Mouse (Mus musculus): ENCODE results near the gene Gm11627. TPM values are rescaled to one million over a fixed set of nuclear protein-coding genes. Genes with fewer than 3 reads are reported as not detected.

Gene Gm11627
- polyA plus RNA-seq, 1 experiment from 2014 or later, result 13.9 TPM

DNA sequence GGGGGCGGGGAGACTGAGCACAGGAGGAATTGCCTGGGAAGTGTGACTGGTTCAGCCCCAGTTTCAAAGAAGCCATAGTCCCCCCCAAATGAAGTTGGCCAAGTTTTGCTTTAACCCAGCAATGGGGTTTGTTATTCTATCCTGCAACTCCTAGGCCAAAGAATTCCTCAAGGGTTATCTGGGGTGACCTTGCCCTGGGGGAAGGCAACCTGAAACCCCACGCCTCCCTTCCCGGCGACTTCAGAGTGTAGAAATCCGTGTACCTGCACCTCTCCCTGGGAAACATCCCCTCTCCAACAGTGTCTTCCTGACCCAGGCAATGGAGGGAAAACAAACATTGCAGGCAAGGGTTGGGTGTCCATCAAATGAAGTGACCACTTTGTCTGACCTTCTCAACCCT is 3.5 kb upstream of the Gm11627 start:
- peaks cover 2% of the 10 kb centered on the region; the same call in 1 of the 2 replicates for H3K9me3 ChIP-seq (ENCODE audit: control insufficient read depth, low read length)
- H3K9ac ChIP-seq (ENCODE audit: low read length), result no peak overlapping the region
- peak; percentile 49 for DNase-seq (ENCODE audit: low spot score, missing footprints)
- no peak overlapping the region for H3K4me3 ChIP-seq (ENCODE audit: low read depth, low read length)
- H3K36me3 ChIP-seq (ENCODE audit: control insufficient read depth, insufficient read depth, low read length), result no peaks in the 10 kb centered on the region
- H3K27me3 ChIP-seq (ENCODE audit: control insufficient read depth, insufficient read depth, low read length), result peaks cover 8% of the 10 kb centered on the region; the same call in 1 of the 2 replicates
- WGBS, result 11% methylated on average over 5 of the region's 5 CpGs
- H3K4me2 ChIP-seq, result no peak overlapping the region
- peaks cover 35% of the 10 kb centered on the region for H3K4me1 ChIP-seq (ENCODE audit: control insufficient read depth, insufficient read depth, low read length)
- no peak for ATAC-seq (ENCODE audit: low FRiP score)
- H3K27ac ChIP-seq (ENCODE audit: low read depth, low read length), result no peak overlapping the region

DNA sequence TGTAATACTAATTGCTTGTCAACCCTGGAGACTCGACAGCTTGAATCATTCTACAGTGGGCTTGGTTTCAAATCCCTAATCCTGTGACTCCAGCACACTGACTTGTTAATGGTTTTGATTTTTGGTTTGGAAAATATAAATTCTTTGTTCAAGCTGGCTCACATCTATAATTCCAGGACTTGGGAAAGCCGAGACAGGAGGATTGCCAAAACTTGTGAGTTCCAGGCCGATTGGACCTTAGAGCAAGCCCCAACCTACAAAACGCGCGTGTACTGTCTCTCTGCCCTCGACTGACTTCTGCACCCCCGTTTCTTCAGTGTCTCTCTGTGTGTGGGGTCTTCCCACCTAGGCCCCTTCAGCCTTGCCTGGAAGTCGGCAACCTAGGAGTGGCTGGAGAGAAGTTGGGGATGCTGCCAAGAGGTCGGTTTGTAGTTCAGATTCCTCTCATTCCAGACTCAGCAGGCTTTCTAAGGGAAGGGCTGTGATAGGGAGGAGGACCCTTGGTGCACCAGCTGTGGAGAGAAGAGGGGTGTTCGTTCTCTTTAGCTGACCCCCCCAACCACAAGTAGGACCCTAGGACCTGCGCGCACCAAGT is 2.9 kb upstream of the Gm11627 start:
- peaks cover 8% of the 10 kb centered on the region; the same call in 1 of the 2 replicates for H3K27me3 ChIP-seq (ENCODE audit: control insufficient read depth, insufficient read depth, low read length)
- ATAC-seq (ENCODE audit: low FRiP score) (no peak), DNase-seq (ENCODE audit: low spot score, missing footprints) (peak; percentile 89)
- H3K4me3 ChIP-seq (ENCODE audit: low read depth, low read length), result no peak overlapping the region
- H3K4me1 ChIP-seq (ENCODE audit: control insufficient read depth, insufficient read depth, low read length), result peaks cover 37% of the 10 kb centered on the region
- H3K36me3 ChIP-seq (ENCODE audit: control insufficient read depth, insufficient read depth, low read length), result no peaks in the 10 kb centered on the region
- WGBS, result 17% methylated on average over 13 of the region's 13 CpGs
- no peak overlapping the region for H3K4me2 ChIP-seq
- peaks cover 2% of the 10 kb centered on the region; the same call in 1 of the 2 replicates for H3K9me3 ChIP-seq (ENCODE audit: control insufficient read depth, low read length)
- no peak overlapping the region; the same call in 1 of the 2 replicates for H3K9ac ChIP-seq (ENCODE audit: low read length)
- no peak overlapping the region; the same call in 1 of the 2 replicates for H3K27ac ChIP-seq (ENCODE audit: low read depth, low read length)

DNA sequence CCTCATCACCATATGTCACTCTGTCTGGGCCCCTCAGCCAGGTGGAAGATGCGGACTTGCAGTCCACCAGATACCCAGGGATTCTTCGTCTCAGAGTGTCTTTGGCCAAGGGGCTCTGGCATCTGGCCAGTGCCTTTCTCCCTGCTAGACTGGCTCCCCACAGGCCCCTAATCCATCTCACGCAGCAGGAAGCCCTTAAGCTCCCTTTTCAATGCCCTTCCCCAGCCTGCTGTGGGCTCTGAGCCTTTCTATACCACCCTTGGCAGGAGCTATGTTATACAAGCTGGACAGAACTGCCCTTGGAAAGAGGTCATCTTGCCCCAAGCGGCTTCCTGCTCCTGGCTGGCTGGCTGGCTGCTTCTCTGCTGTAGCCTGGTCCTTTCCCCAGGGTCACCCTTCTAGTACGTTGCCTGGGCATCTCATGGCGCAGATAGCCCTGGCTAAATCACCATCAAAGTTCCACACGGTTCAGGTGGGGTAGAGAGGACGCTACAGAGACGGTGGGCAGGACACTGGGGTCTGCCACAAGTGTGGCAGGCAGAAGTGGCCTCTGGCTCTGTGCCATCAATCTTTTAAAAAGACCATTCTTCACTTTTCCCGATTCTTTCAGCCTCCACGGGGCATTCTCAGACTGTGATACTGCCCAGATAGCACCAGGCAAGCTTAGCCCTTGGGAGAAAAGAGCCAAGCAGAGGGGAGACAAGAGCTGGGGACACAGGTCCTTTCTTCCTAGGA is 2.2 kb upstream of the Gm11627 start:
- peak overlapping the region; percentile 59 for H3K27ac ChIP-seq (ENCODE audit: low read depth, low read length)
- WGBS, result 7% methylated on average over 11 of the region's 11 CpGs
- no peak overlapping the region for H3K4me2 ChIP-seq
- peak overlapping the region; percentile 6; the same call in 1 of the 2 replicates for H3K9ac ChIP-seq (ENCODE audit: low read length)
- peaks cover under 1% of the 10 kb centered on the region; the same call in 1 of the 2 replicates for H3K9me3 ChIP-seq (ENCODE audit: control insufficient read depth, low read length)
- no peak overlapping the region for H3K4me3 ChIP-seq (ENCODE audit: low read depth, low read length)
- peak; percentile 90 for DNase-seq (ENCODE audit: low spot score, missing footprints)
- no peaks in the 10 kb centered on the region for H3K36me3 ChIP-seq (ENCODE audit: control insufficient read depth, insufficient read depth, low read length)
- peaks cover 37% of the 10 kb centered on the region for H3K4me1 ChIP-seq (ENCODE audit: control insufficient read depth, insufficient read depth, low read length)
- H3K27me3 ChIP-seq (ENCODE audit: control insufficient read depth, insufficient read depth, low read length), result peaks cover 8% of the 10 kb centered on the region; the same call in 1 of the 2 replicates
- ATAC-seq (ENCODE audit: low FRiP score), result no peak

DNA sequence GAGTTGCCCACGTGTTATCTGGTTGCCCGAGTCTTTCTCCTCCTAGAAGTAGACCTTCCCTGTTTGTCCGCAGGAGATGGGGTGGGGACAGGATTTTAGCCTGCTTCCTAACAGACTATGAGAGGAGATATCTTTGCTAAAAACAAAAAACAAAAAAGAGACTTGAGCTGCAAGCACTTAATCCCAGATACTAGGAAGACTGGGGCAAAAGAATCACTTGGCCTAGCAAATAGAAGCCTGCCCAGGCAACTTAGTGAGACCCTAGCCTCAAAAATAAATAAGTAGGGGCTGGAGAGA is 721 bp upstream of the Gm11627 start:
- Histone ChIP-seq H3K4me1 (ENCODE audit: control insufficient read depth, insufficient read depth, low read length) (peaks cover 37% of the 10 kb centered on the region), H3K9me3 (ENCODE audit: control insufficient read depth, low read length) (no peaks in the 10 kb centered on the region), H3K9ac (ENCODE audit: low read length) (peak overlapping the region; percentile 0; the same call in 1 of the 2 replicates), H3K4me3 (ENCODE audit: low read depth, low read length) (no peak overlapping the region), H3K4me2 (no peak overlapping the region; the same call in 1 of the 2 replicates), H3K27ac (ENCODE audit: low read depth, low read length) (peak overlapping the region; percentile 96), H3K36me3 (ENCODE audit: control insufficient read depth, insufficient read depth, low read length) (no peaks in the 10 kb centered on the region), H3K27me3 (ENCODE audit: control insufficient read depth, insufficient read depth, low read length) (peaks cover 8% of the 10 kb centered on the region; the same call in 1 of the 2 replicates)
- ATAC-seq (ENCODE audit: low FRiP score) (no peak), DNase-seq (ENCODE audit: low spot score, missing footprints) (peak; percentile 92)
- 15% methylated on average over 3 of the region's 3 CpGs for WGBS

DNA sequence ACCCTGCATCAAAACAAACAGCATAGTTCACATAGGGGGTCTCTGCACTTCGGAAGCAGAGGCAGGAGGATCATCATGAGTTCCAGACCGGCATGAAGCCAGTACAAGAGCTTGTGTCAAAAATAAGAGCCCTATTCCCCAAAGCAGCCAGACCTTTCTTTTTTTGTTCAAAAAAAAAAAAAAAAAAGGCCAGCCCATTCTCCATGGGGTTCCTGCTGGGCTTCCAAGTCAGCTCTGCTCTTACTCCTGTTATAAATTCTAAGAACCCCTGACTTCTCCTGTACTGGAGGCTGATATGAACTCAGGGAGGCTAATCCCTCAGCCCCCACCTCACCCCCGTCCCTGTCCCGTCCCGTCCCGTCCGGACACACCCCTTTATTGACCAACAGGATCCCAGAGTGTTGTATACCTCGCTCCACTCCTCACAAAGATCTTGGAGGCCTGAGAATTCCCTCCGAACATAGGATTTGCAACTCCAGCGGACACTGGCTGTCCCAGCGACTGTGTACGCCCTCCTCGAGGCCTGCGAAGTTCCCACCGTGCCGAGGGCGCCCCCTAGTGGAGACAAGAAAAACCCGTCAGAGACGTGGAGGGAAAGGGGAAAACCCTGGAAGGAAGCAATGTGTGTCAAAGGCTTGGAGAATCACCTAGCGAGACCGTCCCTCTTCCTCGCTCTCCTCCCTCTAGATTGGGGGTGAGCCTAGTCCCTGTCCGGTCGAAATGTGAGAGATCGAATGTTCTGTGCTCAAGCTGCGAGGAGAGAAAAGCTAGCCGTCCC is 731 bp downstream of the Gm11627 start:
- H3K9me3 ChIP-seq (ENCODE audit: control insufficient read depth, low read length), result no peaks in the 10 kb centered on the region
- H3K9ac ChIP-seq (ENCODE audit: low read length), result peak overlapping the region; percentile 55
- H3K27ac ChIP-seq (ENCODE audit: low read depth, low read length), result peak overlapping the region; percentile 96
- H3K27me3 ChIP-seq (ENCODE audit: control insufficient read depth, insufficient read depth, low read length), result peaks cover 8% of the 10 kb centered on the region; the same call in 1 of the 2 replicates
- ATAC-seq (ENCODE audit: low FRiP score) (peak; percentile 36), DNase-seq (ENCODE audit: low spot score, missing footprints) (peak; percentile 97)
- H3K4me2 ChIP-seq, result peak overlapping the region; percentile 45
- WGBS, result 5% methylated on average over 27 of the region's 27 CpGs
- H3K36me3 ChIP-seq (ENCODE audit: control insufficient read depth, insufficient read depth, low read length), result no peaks in the 10 kb centered on the region
- H3K4me1 ChIP-seq (ENCODE audit: control insufficient read depth, insufficient read depth, low read length), result peaks cover 37% of the 10 kb centered on the region
- H3K4me3 ChIP-seq (ENCODE audit: low read depth, low read length), result peak overlapping the region; percentile 23; the same call in 1 of the 2 replicates

DNA sequence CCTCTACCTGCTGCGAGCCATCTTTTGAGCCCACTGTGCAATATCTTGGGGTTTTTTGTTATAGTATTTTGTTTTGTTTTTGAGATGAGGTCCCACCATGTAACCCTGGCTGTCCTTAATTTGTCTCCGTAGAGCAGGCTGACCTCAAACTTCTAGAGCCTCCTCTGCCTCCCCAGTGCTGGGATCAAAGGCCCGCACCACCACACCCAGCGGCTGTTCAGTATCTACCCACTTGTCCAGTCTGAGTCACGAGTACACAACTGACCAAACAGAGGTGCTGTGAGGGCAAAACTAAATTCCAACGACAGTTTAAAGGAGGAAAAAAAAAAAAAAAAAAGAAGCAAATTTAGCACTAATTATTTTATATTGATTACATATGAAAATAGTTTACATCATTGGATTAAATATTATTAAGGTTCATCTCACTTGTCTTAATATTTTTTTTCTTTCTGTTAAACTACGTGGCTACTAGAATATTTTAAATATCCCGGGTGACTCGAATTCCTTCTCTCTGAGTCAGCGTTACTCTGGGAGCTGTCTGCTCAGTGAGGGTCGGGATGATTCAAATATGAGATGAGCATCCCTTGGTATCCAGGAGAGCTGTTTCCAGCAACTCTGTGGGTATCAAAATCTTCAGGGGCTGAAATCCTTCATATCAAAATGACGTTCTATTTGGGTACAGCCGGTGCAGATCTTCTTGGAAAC is 3.1 kb downstream of the Gm11627 start:
- peaks cover 21% of the 10 kb centered on the region for H3K4me1 ChIP-seq (ENCODE audit: control insufficient read depth, insufficient read depth, low read length)

DNA sequence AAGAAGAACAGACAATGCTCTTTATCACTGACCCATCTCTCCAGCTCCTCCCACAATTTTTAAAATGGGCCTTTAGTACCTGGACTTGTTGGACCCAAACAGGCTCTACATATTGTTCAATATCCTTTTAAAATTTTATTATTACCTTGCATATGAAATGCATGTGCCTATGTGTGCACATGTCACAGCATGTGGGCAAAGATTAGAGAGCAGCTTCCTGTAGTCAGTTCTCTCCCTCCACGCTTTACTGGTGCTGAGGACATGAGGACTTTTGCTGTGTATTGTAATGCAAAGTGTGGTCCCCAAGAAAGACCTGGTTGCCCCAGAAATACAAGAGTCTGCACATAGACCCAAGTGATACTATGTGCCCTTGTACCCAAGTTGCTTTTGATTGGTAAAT is 4.2 kb downstream of the Gm11627 start:
- no peak overlapping the region for H3K4me2 ChIP-seq
- no peaks in the 10 kb centered on the region for H3K27me3 ChIP-seq (ENCODE audit: control insufficient read depth, insufficient read depth, low read length)
- no peaks in the 10 kb centered on the region for H3K36me3 ChIP-seq (ENCODE audit: control insufficient read depth, insufficient read depth, low read length)
- peaks cover 13% of the 10 kb centered on the region for H3K4me1 ChIP-seq (ENCODE audit: control insufficient read depth, insufficient read depth, low read length)
- ATAC-seq (ENCODE audit: low FRiP score) (no peak), DNase-seq (ENCODE audit: low spot score, missing footprints) (no peak)
- 59% methylated on average over 1 of the region's 1 CpGs for WGBS
- no peak overlapping the region for H3K4me3 ChIP-seq (ENCODE audit: low read depth, low read length)
- no peak overlapping the region for H3K9ac ChIP-seq (ENCODE audit: low read length)
- no peak overlapping the region for H3K27ac ChIP-seq (ENCODE audit: low read depth, low read length)
- no peaks in the 10 kb centered on the region for H3K9me3 ChIP-seq (ENCODE audit: control insufficient read depth, low read length)

More for the DNA sequence above, 3.1 kb downstream of the Gm11627 start:
- Histone ChIP-seq H3K9me3 (ENCODE audit: control insufficient read depth, low read length) (no peaks in the 10 kb centered on the region), H3K4me2 (no peak overlapping the region), H3K4me3 (ENCODE audit: low read depth, low read length) (no peak overlapping the region), H3K36me3 (ENCODE audit: control insufficient read depth, insufficient read depth, low read length) (no peaks in the 10 kb centered on the region), H3K9ac (ENCODE audit: low read length) (no peak overlapping the region), H3K27ac (ENCODE audit: low read depth, low read length) (no peak overlapping the region), H3K27me3 (ENCODE audit: control insufficient read depth, insufficient read depth, low read length) (no peaks in the 10 kb centered on the region)
- no peak for ATAC-seq (ENCODE audit: low FRiP score)
- 73% methylated on average over 13 of the region's 13 CpGs for WGBS
- peak; percentile 81 for DNase-seq (ENCODE audit: low spot score, missing footprints)

DNA sequence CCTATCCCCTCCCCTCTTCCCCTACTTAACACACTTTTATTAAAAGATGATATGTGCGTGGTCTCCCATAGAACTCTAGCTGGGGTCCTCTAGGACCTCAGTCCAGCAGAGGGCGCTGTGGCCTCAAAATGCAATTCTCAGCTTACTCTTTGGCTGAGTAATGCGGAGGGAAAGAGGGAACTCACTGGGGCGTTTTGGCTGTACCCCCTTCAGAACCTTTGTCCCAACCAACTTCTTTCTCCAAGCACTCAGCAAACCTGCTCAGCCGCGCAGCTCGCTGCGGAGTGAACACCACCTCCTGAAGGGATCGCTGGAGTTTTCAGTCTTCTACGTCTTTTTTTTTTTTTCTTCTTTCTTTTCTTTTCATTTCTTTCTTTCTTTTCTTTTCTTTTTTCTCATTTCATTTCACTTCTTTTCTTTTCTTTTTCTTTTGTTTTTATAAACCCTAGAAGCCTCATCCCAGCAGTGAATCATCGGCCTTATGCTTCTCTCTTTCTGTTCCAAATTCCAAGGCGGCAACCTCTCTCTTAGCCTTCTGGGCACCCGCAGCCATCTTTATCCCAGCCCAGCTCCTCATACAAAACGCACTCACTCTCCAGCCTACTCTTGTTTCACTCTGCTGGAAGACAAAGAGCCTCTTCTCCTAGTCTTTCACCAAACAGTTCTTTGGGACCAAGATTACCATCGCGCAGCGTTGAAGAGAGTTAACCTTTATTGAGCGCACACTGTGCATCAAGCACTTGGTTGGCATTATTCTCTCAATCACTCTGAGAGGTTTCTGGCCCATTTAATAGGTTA is 6.2 kb downstream of the Gm11627 start:
- Histone ChIP-seq H3K9me3 (ENCODE audit: control insufficient read depth, low read length) (no peaks in the 10 kb centered on the region), H3K4me3 (ENCODE audit: low read depth, low read length) (peak overlapping the region; percentile 30), H3K27me3 (ENCODE audit: control insufficient read depth, insufficient read depth, low read length) (no peaks in the 10 kb centered on the region), H3K4me2 (peak overlapping the region; percentile 60), H3K27ac (ENCODE audit: low read depth, low read length) (no peak overlapping the region), H3K9ac (ENCODE audit: low read length) (peak overlapping the region; percentile 70), H3K36me3 (ENCODE audit: control insufficient read depth, insufficient read depth, low read length) (no peaks in the 10 kb centered on the region), H3K4me1 (ENCODE audit: control insufficient read depth, insufficient read depth, low read length) (peaks cover 3% of the 10 kb centered on the region; the same call in 1 of the 2 replicates)
- 8% methylated on average over 18 of the region's 18 CpGs for WGBS
- DNase-seq (ENCODE audit: low spot score, missing footprints), result peak; percentile 99
- ATAC-seq (ENCODE audit: low FRiP score), result 0 out of 2 replicates have a peak, but pooled peaks have one; percentile 55
